Mouse (Mus musculus) right cerebral cortex, postnatal 4 days (tissue): ENCODE data around the gene Madcam1.
"Not testable (repeated sequence)": the region's sequence is repeated elsewhere in the genome, so short reads cannot be mapped to it uniquely, and the experiment has no call there.

Source experiments
- DNase-seq: peaks from one replicate; pipeline ENCODE4 v3.0.0-alpha.2; 2022

Madcam1 gene

DNA sequence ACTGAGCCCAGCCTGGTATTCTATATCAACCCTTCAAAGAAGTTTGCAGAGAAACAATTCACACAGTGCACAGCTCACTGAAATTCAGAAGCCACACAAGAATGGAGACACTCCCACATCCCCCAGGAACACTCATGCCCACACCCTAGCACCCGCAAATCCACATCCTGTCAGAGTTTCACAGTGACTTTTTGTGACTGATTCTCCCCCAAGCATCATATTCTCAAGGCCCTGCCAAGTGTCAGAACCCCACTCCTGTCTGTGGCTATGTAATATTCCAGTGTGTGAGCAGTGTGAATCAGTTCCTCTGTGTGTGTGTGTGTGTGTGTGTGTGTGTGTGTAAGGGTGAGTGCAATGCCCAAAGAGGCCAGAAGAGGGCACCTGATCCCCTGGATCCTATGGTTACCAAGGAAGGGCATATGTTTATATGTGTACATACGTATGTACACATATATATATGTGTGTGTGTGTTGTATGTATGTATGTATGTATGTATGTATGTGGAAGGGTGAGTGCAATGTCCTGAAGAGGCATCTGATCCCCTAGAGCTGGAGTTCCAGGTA, 27.7 kb downstream of the Madcam1 start:
- DNase-seq, result no peak

GRCm38 (mm10) chr10:79693580-79694378, 29.4 kb downstream of the Madcam1 start:
- DNase-seq, result no peak

DNA sequence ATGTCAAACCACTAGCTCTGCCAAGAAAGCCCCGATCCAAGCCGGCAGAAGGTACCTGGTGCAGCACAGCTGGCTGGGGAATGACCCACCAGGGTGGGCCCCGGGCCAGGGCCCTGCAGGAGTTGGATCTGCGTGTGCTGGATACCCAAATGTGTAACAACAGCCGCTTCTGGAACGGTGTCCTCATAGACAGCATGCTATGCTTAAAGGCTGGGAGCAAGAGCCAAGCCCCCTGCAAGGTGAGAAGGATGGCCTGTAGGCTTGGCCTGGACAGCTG, 30.0 kb downstream of the Madcam1 start:
- no peak for DNase-seq

DNA sequence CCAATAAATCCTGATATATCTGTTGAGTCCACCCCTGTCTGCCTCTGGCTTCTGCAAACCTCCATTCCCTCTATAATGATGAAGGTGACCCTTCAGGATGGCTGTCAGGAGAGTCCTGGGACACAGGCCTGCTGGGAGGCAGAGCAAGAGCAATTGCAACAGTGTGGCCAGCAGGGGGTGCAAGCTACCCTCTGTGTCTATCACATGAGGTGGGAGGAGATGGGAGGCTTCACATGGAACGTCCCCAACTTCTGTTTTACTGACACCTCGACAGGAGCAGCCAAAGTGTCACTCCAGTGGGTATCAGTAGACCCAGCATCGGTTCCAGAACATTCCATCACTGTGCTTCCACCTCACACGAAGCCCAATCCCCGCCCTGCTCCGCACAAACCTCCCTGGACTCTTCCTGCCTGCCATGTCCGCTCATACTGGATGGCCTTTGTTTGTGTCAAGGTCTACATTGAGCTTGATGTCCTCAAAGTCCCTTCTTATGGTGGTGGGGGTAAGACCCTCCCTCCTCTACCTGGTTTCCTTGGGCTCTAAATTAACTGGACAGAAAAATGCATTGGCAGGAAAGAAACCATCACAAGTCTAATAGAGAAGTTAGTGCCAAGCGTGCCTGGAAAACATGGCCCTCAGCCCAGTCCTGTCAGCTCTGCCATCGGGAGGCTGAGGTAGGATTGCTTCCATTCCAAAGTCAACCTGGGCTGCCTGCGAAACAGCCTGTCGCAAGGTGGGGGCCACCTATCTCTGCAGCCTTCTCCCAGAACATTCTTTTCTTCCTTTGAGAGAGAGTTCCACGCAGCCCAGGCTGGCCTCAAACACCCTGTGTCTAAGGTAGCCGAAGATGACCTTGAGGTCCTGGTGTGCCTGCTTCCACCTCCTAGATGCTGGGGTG, 31.1 kb downstream of the Madcam1 start:
- peak; percentile 76 for DNase-seq

- DNase-seq, result no peak
Observed at GRCm38 (mm10) chr10:79696129-79696651, 31.8 kb downstream of the Madcam1 start.

GRCm38 (mm10) chr10:79697916-79698315, 33.6 kb downstream of the Madcam1 start:
- DNase-seq, result no peak

GRCm38 (mm10) chr10:79698459-79698858, 34.1 kb downstream of the Madcam1 start:
- no peak for DNase-seq

DNA sequence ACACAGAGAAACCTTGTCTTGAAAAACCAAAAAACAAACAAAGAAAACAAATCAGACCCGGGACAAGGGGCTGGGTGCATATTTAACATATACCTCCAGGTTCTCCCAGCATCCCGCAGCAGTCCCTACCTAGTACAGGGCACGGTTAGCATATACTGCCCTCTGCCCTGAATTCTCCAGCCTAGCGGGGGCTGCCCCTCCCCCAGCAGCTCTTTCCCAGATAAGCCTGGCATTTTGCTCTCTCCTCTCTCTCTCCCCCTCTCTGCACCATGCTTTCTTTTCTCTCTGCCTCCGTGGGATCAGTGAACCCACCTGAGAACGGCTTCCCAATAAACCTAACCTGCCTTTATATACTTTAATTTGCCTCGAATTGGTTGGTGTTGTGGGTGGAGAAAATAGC, 36.3 kb downstream of the Madcam1 start:
- no peak for DNase-seq

DNA sequence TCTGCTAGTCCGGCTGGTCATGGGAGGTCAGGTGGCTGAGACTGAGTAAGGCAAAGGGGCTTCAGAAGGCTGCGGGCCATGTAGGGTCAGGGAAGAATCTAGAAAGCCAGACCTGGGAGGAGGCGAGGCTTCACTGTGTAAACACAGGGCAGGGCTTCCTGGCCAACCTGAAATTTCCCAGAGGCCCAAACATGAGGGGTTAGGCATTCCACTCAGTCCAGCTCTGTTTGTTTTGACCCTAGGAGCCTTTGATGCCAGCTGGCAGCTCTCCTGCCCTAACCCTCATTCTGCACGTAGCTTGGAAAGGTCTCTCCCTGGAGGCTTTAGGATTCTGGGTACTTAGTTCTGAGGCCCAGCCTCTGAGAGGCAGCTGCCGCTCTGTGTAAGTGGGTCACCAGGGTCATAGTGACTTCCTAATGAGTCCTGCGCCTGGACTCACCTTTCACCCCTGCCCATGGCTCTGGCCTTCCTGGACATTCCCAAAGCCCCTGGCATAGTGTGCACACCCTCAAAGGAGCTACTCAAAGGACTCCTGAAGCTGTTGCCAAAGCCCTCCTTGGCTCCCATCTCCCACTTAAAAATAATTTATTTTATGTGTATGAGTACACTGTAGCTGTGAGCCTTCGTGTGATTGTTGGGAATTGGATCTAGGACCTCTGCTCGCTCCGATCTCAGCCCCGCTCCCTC, 37.2 kb downstream of the Madcam1 start:
- DNase-seq, result no peak

GRCm38 (mm10) chr10:79702970-79703369, 38.6 kb downstream of the Madcam1 start:
- DNase-seq, result not testable (repeated sequence)

DNA sequence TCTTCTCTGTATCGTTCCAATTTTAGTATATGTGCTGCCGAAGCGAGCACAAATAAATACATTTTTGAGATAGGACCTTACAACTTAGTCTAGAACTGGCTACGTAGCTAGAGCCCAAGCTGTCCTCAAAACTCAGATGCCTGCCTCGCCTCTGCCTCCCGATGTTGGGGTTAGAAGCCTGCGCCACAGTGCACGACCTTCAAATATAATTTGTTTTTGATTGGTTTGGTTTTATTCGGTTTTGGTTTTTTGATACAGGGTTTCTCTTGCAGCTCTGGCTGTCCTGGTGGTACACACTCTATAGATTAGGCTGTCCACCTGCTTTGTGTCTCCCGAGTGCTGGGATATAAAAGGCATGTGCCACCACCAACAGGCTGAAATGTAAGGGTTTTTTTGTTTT, 39.2 kb downstream of the Madcam1 start:
- no peak for DNase-seq

- peak; percentile 99 for DNase-seq
Observed at GRCm38 (mm10) chr10:79704065-79704969, 40.0 kb downstream of the Madcam1 start, which contains the start of gene Bsg. Gene Bsg (plus strand): TSS chr10:79704491.

GRCm38 (mm10) chr10:79704970-79705360, 40.6 kb downstream of the Madcam1 start:
- DNase-seq, result no peak

DNA sequence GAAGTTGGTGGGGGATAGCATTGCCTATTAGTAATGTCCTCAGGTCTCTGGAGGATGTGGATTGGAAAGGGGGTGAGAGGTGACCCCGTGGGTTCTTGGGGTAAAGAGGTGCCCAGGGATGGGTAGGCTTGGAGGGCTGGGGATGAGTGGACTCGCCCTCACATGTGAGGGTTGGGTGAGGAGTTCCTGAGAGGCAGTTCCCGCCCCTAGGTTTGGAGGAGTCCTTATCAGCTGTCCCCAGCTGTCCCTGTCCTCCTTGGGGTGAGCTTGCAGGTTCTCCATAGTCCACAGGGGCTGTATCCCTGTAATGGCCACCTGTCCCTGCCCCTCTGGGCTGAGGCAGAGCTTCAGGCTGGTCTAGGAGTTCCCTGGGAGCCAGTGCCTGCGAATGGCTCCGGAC, 41.6 kb downstream of the Madcam1 start:
- no peak for DNase-seq

DNA sequence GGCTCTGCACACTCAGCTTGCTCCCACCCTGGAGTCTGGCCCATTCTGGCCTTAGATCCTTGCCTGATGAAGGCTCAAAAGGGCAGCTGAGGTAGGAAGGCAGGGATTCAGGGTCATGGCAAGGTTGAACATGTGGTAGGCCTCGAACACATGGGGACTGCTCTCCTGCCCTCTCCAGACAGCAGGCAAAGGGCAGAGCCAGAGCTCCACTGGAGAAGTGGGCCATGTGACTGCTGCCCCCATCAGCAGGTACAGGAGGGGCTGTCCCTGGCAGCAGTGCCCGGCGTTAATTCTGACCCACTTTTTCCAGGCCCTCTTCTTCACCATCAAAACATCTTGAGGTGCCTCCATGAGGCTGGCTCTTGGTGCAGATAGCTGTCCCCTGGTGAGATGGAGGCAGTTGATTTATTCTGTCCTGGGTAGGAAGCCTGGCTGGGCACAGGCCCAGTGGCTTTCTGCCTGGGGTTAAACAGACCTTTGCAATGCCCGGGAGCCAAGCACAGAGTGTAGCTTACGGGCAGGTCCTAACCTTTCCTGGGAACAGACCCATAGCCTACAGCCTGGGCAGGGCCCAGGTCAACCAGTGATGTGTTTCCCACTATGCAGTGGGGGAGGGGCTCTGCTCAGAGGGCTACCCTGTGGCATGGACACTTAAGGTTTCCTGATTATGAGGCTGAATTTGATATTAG, 42.2 kb downstream of the Madcam1 start:
- DNase-seq, result no peak

- DNase-seq, result no peak
Observed at GRCm38 (mm10) chr10:79707162-79707561, 42.8 kb downstream of the Madcam1 start.

DNA sequence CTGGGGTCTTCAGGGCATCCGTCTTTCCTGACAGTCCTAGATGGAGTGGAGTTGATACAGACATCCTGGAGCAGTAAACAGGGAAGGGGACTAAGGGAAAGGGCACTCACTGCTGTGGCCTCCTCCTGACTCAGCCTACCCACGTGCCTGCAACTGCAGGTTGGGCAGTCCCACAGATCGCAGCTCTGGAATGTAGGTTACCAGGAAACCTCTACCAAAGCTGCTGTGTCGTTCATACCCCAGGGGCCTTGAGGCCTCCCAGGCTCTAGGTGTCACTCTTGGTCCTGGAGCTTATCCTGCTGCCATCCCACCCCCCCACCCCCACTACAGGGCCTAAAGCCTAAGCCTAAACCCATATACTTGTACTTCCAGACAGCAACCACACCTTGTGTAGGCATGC, 43.4 kb downstream of the Madcam1 start:
- DNase-seq, result no peak

DNA sequence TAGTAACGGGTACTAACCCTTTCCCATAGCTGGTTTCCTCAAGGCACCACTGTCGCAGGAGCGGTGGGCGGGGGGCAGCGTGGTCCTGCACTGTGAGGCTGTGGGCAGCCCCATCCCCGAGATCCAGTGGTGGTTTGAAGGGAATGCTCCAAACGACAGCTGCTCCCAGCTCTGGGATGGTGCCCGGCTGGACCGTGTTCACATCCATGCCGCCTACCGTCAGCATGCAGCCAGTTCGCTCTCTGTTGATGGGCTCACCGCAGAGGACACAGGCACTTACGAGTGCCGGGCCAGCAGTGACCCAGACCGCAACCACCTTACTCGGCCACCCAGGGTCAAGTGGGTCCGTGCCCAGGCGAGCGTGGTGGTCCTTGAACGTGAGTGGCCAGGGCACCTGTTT, 44.3 kb downstream of the Madcam1 start:
- DNase-seq, result no peak

GRCm38 (mm10) chr10:79709307-79709706, 44.9 kb downstream of the Madcam1 start:
- no peak for DNase-seq

GRCm38 (mm10) chr10:79712029-79712428, 47.7 kb downstream of the Madcam1 start:
- no peak for DNase-seq

- peak; percentile 90 for DNase-seq
Observed at GRCm38 (mm10) chr10:79712499-79713126, 48.3 kb downstream of the Madcam1 start.
